Mouse (Mus musculus): Measurements from ENCODE around the gene Cybc1.

Gene Cybc1

DNA sequence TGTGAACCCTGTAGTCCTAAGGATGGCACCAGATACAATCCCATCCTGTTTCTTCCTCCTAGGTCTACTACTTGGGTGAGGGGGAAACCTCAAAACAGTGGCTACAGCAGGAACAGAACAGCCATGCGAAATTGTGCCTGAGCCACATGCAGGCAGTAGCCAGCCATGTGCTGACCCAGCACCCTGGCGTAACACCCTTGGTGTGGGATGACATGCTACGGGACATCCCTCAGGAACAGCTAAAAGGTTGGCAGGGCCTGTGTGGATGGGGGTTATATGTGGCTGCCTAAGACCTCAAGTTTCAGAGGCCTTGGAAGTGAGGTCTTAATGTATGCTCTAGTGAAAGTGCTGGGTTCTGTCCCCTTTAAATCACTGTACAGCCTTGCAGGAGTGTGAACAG, 12.3 kb downstream of the Cybc1 start:
- DNase-seq (ENCODE audit: low read depth), result no peak

DNA sequence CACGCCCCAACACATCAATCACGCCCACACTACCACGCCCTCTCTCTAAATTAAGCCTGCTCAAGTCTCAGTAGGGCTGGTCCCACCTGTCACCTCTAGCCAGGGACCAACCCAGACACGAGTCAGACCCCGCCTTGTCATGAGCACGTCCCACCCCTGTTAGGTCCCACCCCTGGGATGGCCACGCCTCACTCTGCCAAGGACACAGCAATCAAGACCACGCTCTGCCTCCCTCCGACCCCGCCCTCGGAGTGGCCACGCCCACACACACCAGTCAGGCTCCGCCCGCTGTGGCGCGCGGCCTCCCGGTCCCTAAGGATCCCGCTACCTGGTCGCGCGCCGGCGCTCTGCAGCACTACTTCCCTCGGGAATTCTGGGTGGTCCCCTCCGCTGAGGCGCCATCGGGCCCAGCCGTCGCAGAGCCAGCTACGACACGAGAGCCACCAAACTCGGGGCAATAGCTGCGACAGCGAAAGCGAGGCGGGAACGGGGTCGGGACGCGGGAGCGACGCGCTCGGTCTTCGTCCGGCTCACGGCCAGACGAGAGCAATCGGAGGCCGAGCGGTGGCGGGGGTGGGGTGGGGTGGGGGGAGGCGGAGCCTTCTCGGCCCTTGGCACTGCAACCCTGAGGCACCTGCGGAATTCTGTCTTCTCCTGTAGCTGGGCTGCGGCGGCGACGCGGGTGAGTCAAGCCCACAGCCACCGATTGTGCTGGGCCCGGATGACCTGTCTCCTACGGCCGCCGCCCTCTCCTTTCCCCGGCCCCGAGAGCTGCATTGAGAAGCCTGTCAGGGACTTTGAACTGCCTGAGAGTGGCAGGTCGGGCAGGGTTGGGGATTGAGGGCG, 24.7 kb downstream of the Cybc1 start, which contains the start of the genes Hexdc and Ogfod3:
Gene Hexdc, plus strand, starts transcription at position 273 of the 846 bp plus-strand sequence.
Gene Ogfod3, minus strand, starts transcription at position 551 of the 846 bp plus-strand sequence.
- DNase-seq (ENCODE audit: low read depth), result peak; percentile 96

DNA sequence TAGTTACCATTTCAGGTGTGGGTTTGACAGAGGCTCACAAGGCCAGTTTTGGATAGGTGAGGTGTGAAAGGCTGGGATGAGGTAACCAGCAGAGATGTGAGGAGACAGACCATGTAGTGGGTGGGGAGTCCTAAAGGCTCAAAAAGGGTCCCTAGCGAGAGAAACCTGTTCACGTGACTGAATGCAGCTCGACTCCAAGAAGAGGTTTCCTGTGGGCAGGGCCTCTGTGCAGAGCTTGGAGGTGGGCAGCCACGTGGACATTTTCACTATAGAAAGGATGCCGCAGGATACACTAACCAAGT, 25.3 kb downstream of the Cybc1 start:
- DNase-seq (ENCODE audit: low read depth), result no peak

DNA sequence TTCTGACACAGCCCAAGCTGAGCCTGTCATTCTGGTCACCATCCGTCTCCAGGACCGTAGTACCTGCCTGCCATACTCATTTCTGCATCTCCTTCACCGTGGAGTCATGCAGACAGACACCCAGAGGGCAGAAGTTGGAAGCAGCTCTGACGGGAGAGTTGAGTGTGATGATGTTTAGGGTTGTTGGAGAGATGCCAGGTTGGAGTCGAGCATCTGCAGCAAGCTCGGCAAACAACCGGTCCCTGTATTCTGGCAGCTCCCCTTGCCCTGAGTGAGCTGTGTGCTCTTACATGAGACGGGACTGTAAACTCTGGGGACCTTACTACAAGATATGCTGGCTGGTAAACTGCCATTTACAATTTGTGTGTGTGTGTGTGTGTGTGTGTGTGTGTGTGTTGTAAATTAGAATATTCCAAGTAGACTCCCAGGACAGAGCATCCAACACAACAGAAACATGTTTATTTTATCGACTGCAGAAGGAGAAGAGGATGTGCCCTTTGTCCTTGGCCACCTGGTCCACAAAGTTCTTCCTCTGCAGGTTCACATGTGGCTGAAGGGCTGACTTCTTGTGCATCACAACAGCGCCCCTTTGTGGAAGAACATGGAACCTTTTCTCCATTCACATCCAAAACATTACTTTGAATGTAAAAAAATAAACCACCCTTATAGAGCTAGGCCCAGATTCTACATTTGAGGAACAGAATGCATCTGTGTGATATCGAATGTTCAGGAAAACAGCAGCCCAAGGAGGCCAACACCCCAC, 27.5 kb downstream of the Cybc1 start:
- DNase-seq (ENCODE audit: low read depth), result peak; percentile 16

DNA sequence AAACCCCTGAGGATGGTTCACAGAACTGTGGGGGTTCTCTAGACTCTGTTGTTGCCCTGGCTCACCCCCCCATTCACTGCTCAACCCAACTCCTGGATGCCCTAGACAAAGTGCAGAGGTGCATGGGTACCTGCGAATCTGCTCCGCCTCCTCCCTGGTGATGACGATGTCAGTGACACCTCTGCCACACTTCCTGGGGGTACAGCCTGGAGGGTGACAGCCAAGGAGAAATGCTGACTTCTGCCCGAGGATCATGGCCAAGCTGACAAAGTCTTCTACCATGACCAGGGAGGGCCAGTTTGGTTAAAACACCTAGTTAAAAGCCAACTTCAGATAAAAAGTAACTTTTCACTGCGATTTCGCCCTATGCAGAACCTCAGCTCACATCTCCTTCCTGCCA, 28.3 kb downstream of the Cybc1 start:
- no peak for DNase-seq (ENCODE audit: low read depth)

DNA sequence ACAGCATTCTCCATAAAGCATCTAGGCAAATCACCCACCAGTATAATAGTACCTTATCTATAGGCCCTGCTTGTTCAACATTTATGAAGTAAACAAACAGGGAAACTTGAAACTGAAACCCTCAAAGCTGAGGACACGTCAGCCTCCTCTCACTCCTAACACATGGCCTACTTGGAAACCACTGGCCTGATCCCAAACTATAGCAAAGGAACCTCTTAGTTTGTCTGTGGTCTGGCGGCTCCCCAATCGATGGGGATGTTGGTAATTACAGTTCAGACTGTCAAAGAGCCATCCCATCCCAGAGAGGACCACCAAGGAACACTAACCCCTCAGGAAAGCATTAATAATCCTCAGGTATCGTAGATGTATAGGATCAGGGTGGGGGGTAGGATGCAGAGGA, 29.3 kb downstream of the Cybc1 start:
- no peak for DNase-seq (ENCODE audit: low read depth)

DNA sequence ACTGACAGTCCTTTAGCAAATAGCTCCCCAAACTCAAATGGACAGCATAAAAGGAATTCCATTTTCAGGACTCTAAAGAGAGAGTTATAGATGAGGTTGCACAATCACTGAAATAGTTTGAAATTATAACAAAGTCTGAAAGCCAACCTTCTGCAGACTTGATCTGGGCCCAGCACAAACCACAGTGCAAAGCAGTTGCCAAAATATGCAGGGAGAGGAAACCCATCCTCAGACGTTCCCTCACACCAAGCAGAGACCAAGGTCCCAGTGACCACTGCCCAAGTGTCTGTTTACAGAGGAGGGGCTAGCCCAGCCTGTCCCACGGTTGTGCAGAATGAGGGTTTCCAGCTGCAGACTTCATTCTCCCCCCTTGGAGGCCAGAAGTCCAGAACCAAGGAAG, 30.5 kb downstream of the Cybc1 start:
- no peak for DNase-seq (ENCODE audit: low read depth)

DNA sequence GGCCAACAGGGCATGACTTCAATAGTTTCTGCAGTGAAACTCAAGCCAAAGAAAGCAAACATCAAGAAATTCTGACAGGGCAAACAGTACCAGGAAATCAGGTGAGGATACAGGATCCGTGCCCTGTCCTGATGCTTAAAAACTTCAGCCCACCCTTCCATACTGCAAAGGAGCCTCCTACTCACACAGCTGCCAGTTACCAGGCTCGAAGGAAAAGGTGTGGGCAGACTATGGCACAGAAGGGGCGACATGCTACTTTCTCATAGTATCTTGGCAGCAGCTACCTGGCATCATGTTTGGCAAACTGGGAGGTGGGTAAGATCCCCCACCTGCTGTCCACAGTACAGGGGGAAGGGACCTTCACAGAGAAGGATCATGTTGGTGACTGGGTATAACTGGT, 35.7 kb downstream of the Cybc1 start:
- DNase-seq (ENCODE audit: low read depth), result no peak

DNA sequence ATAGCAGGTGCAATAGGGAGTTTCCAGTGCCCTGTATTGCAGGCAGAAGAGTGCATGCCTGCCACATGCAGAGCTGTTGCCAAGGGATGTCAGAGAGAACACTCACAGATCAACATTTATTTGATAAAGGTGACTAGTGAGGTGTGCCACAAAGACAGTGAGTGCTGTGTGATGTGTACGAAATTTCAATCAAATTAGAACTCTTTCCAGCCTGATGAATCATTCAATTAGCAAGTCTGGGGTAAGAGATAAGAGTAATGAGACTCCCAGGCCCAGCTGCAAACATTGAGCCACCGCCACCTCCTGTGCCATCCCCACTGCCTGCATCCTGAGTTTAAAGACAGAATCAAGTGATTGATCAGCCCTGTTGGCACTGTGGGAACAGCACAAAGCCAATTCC, 36.4 kb downstream of the Cybc1 start:
- DNase-seq (ENCODE audit: low read depth), result no peak

DNA sequence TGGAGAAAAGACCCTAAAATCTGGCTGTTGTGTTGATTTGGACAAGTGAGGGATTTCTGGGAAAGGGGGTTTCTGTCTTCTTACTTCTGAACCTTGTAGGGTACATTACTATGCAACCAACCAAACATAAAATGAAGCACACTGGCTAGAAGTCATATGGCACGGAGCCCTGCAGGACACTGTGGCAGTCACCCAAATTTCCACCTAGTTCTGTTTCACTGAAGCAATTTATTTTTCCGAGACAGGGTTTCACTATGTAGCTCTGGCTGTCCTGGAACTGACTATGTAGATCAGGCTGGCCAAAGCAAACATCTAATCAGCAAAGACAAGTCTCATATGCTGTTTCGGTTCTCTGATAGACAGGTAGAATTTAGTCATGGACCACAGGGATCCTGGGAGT, 39.4 kb downstream of the Cybc1 start:
- DNase-seq (ENCODE audit: low read depth), result no peak

DNA sequence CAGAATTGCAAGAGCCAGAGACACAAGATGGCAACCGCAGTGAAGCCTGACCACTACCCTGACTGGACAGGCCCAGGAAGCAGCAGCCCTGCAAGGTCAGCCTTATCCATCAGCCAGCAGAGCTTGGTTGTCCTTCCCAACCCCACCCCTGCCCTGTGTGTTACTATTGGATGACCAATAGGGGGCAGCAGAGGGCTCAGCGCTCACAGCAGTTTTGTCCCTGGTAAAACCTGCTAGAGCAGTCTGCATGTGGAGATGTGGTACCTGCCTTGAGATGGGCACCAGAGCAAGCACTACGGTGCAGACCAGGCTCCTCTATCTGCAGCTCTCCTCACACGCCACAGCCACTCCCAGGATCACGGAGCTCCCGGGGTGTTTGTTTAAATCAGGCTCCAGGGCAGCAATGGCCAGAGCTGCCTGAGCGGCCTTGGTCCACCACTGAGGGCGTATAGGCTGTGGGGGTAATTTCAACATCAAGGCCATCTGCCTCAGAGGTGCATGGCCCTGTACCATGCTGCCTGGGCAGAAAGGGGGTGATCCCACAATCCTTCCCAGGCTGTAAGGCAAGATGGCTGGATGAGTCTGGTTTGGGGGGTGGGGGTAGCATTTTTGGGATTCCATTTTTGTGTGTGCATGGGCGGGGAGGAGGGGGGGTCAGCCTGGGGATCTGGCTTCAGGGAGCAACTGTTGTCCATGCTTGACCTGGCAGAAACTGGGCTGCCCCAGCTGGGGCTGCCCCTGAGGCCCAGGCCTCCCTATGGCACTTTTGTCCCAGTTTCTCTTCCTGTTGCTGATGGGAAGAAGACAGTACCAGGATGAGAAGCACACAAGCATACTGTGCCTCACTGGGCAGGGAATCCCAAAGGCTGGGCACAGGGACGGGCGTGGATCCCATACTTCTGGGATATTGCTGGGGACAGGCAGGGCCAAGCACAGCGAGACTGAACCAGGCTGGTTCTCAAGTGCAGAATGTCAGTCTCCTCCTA, 52.5 kb downstream of the Cybc1 start:
- peak; percentile 40 for DNase-seq (ENCODE audit: low read depth)

DNA sequence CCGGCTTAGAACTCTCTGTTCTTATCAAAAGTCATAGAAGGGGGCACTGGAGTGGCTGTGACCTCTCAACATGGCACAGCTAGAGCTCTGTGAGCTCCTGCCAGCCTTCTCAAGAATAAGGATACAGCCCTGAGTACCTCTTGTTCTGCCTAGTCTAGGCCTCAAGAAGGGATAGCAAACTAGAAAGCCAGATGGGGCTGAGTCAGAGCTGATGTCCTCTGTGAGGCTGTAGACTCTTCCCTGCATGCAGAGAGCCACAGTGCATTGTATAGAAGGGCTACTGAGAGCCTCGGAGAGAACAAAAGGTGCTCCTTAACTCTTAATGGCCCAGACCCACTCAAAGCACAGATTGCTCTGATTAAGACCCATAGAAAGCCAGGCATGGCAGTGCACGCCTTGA, 54.9 kb downstream of the Cybc1 start:
- no peak for DNase-seq (ENCODE audit: low read depth)

DNA sequence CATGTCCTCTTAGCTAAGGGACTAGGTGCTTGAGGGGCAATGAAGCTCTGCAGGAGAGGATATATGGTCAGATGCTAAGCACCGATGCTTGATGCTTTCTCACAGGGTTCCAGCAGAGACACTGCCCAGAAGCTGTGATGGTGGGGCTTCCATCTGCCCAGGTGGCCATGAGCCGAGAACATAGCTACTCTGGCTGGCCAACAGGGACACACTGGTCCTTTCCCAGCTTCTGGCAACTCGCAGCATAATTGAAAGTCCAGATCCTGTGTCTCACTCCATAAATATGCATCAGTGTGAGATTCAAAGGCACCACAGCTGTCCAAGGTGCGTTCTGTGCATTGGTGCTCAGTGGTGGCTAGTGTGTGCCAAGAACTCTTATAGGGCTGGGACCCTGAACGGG, 55.9 kb downstream of the Cybc1 start:
- DNase-seq (ENCODE audit: low read depth), result no peak
